Mouse (Mus musculus) heart, postnatal 14 days (tissue): ENCODE data around the gene Prkci. TPM values are rescaled to one million over a fixed set of nuclear protein-coding genes. Genes with fewer than 3 reads are reported as not detected.
A peak's percentile ranks its signal among the peaks of the same experiment; 100 is the strongest.

Experiments
- DNase-seq, 2 experiments: peaks; one replicate each; pipeline ENCODE4 v3.0.0; 2021 to 2022
- intact Hi-C: fragments of 180-260 bp; cut with DNase I; formaldehyde crosslinking; loops from one replicate; pipeline ENCODE4 v1.15.1; 2025
- long read RNA-seq, 2 experiments: library from polyadenylated mRNA; stranded (forward); transcript quantifications; one replicate each; pipeline ENCODE4 v2.0.0; 2021
- total RNA-seq, 2 experiments: library from RNA; stranded (reverse); gene quantifications; 2 replicates each; pipeline ENCODE4 v1.2.3; 2021

Gene Prkci
- total RNA-seq: 10 to 100 TPM; 17.6 to 18.0 TPM
- long read RNA-seq, experiment 1, full-length matches to known transcripts: 13 of 15 reads
- long read RNA-seq, experiment 1, partial matches to known transcripts: 0 of 15 reads
- long read RNA-seq, experiment 1, other reads (novel, unspliced or antisense): 2 of 15 reads
- long read RNA-seq, experiment 2, full-length matches to known transcripts: 10 of 15 reads
- long read RNA-seq, experiment 2, partial matches to known transcripts: 1 of 15 reads
- long read RNA-seq, experiment 2, other reads (novel, unspliced or antisense): 4 of 15 reads

- intact Hi-C loops: loop anchor here (5.0 kb wide), 1 partner anchor 62 kb away; no protein-coding TSS in a partner anchor
Measured at GRCm38 (mm10) chr3:30995283-30995898, at the start of gene Prkci. Gene Prkci (plus strand): TSS chr3:30995747.

DNA sequence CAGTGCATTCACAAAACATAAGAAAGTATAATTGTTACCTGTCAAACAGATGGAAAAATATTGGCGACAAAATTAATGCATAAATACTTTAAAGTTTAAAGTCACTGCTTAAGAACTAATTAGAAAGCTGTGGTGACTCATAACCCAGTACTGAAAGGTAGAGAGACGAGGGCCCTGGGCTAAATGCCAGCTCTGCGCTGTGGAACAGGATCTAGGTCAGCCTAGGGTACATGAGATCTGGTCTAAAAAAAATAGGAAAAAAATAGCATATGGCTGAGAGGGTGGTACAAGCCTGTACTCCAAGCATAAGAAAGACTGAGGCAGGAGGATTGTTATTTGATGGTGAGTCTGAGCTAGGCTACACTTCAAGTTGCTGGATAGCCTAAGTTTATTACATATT lies 43.9 kb upstream of the Prkci start:
- intact Hi-C loops: no loop called here
- no peak for DNase-seq

More at GRCm38 (mm10) chr3:30995283-30995898, at the start of gene Prkci:
- DNase-seq: peak; percentile 95

DNA sequence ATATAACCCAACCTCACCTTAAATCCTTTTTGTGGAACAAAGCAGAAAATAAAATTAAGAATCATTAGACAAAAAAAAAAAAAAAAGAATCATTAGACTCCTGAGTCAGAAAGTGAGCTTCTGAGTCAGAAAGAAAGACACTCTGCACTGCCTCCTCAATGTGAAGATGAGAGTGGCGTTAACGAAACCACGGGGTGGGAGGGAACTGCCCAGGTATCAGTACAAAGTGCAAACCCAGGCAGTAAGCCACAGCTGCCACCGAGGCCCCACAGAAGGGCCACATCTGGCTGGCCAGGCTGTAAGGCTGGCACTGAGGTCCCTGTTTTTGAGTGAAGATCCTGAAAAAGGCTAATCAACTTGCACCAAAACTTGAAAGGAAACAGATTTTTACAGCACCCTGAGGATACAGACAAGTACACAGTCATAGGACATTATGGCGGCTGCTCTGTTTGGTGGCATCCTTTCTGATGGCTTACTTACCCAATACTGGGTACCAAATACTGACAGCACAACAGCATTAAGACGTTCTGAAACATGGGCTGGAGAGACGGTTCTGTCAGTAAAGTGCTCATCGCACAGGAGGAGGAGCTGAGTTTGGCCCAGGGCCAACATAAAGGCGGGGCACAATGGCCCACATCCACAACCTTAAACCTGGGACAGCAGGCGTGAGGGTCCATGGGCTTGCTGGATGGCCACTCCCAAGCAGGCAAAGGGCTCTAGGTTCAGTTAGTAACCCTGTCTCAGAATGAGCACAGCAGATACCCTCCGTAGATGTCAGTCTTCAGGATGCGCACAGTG lies 43.1 kb upstream of the Prkci start:
- intact Hi-C loops: no loop called here
- DNase-seq: no peak

- intact Hi-C loops: no loop called here
- no peak for DNase-seq
Measured at GRCm38 (mm10) chr3:30956327-30956726, 39.2 kb upstream of the Prkci start.

- intact Hi-C loops: no loop called here
- DNase-seq: no peak
Measured at GRCm38 (mm10) chr3:30958709-30959108, 36.8 kb upstream of the Prkci start.

- intact Hi-C loops: loop anchor here (10.0 kb wide), 1 partner anchor 165 kb away; the partner anchor contains the start of gene Sec62
- no peak for DNase-seq
Measured at GRCm38 (mm10) chr3:30959868-30960831, 35.4 kb upstream of the Prkci start.

DNA sequence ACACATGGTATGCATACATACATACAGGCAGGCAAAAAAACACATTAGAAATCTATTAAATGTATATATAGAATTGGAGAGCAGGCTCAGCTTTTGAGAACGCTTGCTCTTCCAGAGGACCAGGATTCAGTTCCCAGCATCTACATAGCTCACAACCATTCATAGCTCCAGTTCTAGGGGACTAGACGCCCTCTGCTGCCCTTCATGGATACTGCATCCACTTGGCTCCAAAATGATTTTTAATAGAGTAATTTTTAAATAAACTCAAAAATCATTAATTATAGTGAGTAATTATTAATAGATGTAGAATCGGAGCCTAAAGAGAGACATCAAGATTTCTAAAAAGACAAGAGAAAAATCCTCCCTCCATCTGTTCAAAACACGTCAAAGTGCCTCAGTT lies 32.4 kb upstream of the Prkci start:
- intact Hi-C loops: loop anchor here (10.0 kb wide), 1 partner anchor 168 kb away; the partner anchor contains the start of gene Sec62
- no peak for DNase-seq

DNA sequence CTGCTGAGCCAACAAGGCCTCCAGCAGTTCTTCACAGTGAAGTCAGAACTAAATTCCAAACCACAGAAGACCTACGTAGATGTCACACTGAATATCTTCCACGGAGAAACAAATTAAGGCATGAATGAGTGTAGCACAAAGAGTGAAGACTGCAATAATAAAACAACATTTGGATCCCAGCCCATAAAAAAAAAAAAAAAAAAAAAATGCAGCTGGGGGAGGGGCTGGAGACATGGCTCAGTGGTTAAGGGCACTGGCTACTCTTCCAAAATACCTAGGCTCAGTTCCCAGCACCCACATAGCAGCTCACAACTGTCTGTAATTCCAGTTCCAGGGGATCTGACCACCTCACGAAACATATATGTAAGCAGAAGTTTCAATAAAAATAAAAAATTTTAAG lies 31.3 kb upstream of the Prkci start:
- intact Hi-C loops: loop anchor here (10.0 kb wide), 1 partner anchor 169 kb away; the partner anchor contains the start of gene Sec62
- no peak for DNase-seq

DNA sequence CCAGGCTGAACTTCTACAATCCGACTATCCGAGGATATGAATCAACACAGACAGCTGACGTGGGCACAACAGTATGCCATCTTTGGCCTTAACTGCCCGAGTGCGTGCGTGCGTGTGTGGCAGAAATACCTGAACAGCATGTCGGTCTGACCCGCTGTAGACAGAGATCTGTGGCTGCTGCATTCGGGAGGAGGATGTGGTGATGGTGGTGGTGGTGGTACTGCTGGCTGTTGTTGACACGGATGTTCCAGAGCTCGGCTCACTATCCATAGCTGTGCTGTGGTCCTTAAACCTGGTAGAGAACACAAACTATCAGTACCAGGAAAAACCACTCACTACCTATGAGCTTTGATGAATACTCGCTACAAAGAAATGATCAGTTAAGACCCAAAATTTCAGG lies 29.9 kb upstream of the Prkci start:
- intact Hi-C loops: loop anchor here (10.0 kb wide), 1 partner anchor 171 kb away; the partner anchor contains the start of gene Sec62
- DNase-seq: no peak

GRCm38 (mm10) chr3:30968531-30969092 lies 26.9 kb upstream of the Prkci start:
- peak; percentile 55 to 58 for DNase-seq
- intact Hi-C loops: loop anchor here (10.0 kb wide), 1 partner anchor 174 kb away; the partner anchor contains the start of gene Sec62

DNA sequence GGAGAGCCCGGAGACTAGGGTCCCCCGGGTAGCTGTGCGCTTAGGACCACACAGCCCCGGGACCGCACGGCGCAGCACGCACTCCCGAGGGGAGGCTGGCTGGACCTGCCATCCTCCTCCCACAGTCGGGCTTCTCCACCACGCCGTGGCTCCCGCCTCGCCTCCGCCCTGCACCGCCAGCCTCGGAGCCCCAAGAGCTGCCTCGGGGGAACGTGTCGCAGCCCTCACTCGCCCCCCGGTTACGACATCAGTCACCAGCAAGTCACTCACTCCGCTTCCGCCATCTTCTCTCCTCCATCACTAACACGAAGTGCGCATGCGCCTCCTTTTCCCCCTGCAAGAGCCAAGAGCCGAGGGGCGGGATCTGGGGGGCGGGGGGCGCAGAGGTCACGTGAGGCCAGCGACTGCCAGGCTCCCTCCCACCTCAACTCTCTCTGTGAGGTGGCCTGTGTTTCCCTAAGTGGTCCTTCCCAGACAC lies 26.4 kb upstream of the Prkci start, which contains the start of gene Phc3:
Gene Phc3 (minus strand): TSS at position 312 of the 478 bp plus-strand sequence.
- intact Hi-C loops: loop anchor here (10.0 kb wide), 1 partner anchor 174 kb away; the partner anchor contains the start of gene Sec62
- DNase-seq: peak; percentile 92 to 93

GRCm38 (mm10) chr3:30975102-30975754 lies 20.3 kb upstream of the Prkci start:
- peak; percentile 71 to 83 for DNase-seq
- intact Hi-C loops: loop anchor here (2.0 kb wide), 2 partner anchors 278 to 382 kb away; no protein-coding TSS in a partner anchor

DNA sequence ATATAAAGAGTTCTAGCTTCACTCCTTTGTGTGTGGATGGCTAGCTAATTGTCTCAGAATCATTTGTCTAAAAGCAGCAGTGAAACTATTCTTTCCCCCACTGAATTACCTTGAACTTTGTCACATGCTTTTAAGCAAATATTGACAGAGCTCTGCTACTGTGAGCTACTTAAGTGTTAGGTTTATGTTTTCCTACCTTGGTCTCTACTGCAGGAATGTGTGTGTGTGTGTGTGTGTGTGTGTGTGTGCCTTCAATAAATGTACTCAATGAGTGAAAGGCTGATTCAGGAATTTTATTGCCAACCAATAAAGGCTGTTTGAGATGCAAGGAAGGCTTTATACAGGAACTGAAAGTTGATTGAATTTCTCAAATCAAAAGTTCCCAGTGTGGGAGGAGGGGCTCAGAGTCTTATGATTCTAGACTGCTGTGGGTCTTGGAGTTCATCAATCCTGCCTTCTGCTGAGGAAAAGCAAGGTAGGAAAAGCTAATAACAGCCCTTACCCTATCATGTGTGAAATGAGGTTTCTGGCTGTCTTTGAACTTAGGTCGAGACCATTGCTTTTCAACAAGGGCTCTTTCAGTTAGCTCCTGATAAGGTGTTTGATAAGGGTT lies 18.4 kb upstream of the Prkci start:
- no peak for DNase-seq
- intact Hi-C loops: no loop called here

DNA sequence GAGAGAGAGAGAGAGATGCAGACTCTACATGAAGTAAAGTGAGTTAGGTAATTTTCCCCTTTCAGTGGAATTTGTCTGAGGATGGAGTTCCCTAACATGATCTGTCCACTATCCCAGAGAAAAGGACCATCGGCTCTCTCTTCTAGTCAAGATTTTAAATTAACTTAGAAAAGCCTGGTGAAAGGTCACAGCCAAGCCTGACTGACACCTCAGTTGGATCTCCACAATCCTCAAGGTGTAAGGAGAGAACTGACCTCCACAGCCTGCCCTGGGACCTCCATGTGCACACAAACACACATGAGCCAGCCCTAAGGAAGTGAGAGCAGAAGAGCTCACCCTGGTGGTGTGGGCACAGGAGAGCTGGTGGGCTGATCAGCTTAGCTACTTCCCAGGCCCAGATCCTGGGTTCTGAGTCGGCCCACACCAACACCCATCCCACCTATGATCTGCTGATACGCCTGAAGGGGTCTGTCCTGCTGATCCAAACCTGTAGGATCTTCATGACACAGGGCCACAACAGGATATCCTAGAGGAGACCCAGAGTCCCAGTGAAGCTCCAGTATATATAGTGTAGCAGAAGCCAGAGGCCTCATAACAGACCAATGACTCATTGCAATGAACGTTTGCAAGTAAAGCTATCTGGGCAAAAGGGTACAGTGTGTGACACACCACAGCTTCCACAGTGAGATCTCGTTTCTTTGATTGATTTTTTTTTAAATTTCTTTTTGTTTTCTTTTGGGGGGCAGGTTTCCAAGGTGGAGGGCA lies 13.7 kb upstream of the Prkci start:
- no peak for DNase-seq
- intact Hi-C loops: no loop called here

GRCm38 (mm10) chr3:30982924-30983536 lies 12.5 kb upstream of the Prkci start:
- intact Hi-C loops: no loop called here
- DNase-seq: no peak

- peak; percentile 40 to 51 for DNase-seq
- intact Hi-C loops: no loop called here
Measured at GRCm38 (mm10) chr3:30987396-30988318, 7.9 kb upstream of the Prkci start.
